Mouse (Mus musculus) lung, adult 2 months (tissue): ENCODE measurements around the gene Ppp1r15b.

Source experiments
- CTCF ChIP-seq: fragments of 200-500 bp; IDR thresholded peaks from 2 replicates; pipeline ENCODE4 v1.5.1; 2011; ENCODE audit warnings: mild to moderate bottlenecking, low read length, control low read depth; ENCODE audit not compliant: insufficient read depth
- POLR2A ChIP-seq: fragments of 200-500 bp; IDR thresholded peaks from 2 replicates; pipeline ENCODE4 v1.6.1; 2011; ENCODE audit warnings: low read depth, mild to moderate bottlenecking, control low read depth, low read length, borderline replicate concordance; ENCODE audit errors: extremely low read depth

GRCm38 (mm10) chr1:133162046-133162445, 31.1 kb downstream of the Ppp1r15b start:
- TF ChIP-seq POLR2A (no peak), CTCF (no peak)
